Mouse (Mus musculus): ENCODE data around the gene Kat2b. TPM values are rescaled to one million over a fixed set of nuclear protein-coding genes. Genes with fewer than 3 reads are reported as not detected.
"Not testable (repeated sequence)": the region's sequence is repeated elsewhere in the genome, so short reads cannot be mapped to it uniquely, and the experiment has no call there.

The Kat2b gene
- total RNA-seq (2022): 10 to 100 TPM; 15.4 to 29.7 (median 19.8) TPM

DNA sequence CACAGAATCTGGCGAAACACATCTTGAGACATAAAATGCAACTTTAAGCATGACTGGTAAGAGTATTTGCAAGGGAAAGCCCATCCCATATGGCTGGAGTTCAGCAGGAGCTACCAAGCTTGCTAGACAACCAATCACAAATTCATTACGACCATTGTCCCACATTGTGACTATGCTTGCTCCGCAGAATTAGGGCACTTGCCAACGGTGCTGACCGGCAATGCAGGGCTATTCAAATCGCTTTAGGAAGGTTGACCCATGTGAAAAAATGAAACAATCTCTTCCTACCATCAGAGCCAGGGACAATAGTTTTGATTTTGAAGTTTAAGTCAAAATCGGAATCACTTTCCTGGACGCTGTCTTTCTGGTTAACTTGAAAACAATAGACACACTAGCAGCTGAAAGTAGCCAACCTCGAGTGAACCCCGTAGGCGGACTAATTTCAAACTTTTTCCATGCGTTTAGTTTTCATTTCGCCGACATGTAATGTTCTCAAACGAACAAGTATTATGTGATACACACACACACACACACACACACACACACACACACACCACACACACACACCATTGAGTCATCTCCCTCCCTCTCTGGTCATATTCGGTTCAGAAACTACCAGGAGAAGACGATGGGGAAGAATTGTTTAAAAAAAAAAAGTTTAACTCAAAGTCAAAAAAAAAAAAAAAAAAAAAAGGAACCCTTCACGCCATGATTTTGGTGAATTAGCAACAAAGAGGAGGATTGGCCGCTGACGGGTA lies at the start of gene Kat2b:
Gene Kat2b, plus strand, starts transcription at position 701 of the 758 bp plus-strand sequence.
- DNase-seq (ENCODE audit: low spot score in 2 of 2): peak in 1 of 2 experiments; percentile 24

DNA sequence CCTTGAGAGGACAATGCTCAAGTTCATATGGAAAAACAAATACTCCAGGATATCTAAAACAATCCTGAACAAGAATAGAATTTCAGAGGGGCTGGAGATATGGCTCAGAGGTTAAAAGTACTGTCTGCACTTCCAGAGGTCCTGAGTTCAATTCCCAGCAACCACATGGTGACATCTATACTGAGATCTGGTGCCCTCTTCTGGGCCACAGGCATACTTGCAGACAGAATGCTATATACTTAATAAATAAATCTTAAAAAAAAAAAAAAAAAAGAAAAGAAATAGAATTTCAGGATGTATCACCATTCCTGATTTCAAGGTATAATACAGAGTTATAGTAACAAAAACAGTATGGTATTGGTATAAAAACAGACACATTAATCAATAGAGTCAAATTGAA lies 47.3 kb upstream of the Kat2b start:
- no peak for DNase-seq (ENCODE audit: low spot score in 2 of 2)

DNA sequence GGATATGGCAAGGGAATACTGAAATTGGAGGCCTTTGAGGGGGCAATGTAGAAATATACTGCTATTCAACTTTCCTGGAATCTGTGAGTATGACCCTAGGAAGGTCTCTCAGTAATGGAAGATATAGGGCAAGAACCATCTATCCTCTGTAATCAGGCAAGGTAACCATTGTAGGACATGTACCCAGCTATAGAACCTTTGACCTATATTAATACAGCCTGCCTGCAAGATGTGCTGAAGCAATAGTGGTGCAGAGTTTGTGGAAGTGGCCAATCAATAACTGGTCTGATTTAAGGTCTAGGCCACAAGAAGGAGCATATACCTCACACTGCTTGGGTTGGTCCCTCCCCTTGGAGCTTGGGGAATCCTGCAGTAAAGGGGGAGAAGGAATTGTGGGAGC lies 46.2 kb upstream of the Kat2b start:
- DNase-seq (ENCODE audit: low spot score in 2 of 2): no peak

DNA sequence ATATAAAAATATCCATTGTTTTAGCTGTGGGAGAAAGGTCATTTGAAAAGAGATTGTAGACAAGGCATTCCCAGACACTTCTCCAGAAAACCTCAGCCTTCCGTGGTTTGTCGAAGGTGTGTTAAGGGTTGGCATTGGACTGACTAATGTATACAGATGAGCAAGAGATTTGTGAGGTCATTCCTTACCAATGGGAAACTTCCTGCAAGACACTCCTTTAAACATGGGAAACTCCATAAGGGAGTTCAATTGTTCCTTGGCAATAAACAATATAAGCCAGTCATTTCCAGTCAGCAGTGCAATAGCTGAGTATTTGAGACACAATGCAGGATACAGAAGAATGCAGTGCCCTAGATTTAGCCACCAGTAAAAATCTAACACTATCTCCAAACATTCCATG lies 38.6 kb upstream of the Kat2b start:
- no peak for DNase-seq (ENCODE audit: low spot score in 2 of 2)

DNA sequence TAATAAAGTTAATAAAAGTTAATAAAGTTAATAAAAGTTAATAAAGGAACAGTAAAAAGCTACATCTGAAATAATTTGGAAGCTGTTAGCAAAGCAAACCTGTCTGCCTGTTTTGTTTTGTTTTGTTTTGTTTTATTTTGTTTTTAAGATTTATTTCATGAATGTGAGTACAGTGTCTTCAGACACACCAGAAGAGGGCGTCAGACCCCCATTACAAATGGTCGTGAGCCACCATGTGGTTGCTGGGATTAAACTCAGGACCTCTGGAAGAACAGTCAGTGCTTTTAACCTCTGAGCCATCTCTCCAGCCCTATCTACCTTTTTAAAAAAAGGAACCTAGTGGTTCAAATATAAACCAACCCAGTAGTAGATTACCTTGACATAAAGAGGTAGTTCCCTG lies 35.5 kb upstream of the Kat2b start:
- no peak for DNase-seq (ENCODE audit: low spot score in 2 of 2)

DNA sequence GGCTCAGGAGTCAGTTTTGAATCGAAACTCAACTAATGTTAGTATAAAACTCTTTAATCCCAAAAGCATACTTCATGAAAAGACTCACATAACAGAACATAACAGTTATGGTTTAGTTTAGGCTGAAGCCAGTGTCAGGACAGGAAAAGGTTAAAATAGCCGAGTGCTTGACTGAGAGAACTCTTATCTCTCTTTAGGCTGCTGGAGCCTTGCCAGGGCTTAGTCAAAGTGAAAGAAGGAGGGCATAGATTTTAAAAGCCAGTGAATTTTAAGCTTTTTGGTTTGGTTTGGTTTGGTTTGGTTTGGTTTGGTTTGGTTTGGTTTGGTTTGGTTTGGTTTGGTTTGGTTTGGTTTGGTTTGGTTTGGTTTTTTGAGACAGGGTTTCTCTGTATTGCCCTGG lies 34.2 kb upstream of the Kat2b start:
- no peak for DNase-seq (ENCODE audit: low spot score in 2 of 2)

DNA sequence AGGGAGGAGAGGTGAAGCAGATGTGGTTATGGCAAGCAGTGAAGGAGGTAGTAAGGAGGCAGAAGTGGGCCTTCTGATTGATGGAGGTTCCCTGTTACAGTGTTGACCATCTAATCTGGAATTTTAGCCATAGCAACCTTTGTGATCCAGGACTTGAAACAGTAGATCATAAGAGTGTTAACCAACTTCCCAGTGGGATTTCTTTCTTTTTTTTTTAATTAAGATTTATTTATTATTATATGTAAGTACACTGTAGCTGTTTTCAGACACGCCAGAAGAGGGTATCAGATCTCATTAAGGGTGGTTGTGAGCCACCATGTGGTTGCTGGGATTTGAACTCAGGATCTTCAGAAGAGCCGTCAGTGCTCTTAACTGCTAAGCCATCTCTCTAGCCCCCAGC lies 27.3 kb upstream of the Kat2b start, which contains the start of gene Pp2d1:
Gene Pp2d1, minus strand, starts transcription at position 101 of the 400 bp plus-strand sequence.
- not testable (repeated sequence) for DNase-seq (ENCODE audit: low spot score in 2 of 2)

DNA sequence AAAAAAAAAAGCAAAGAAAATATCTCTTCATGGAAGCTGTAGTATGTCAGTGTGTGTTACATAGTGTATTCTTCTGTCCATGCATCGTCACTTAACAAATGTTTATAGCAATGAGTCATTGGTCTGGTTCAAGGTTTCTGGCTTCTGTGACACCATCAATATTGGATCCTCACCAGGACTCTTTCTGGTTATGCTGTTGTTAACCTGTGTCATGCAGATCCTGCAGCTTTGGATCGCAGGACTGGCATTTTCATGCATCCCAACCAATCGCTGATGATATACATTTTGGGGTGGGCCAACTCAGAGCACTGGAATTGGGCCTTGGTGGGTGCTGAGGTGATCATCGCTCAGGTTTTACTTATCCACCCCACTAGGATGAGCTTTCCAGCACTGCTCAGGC lies 24.1 kb upstream of the Kat2b start:
- DNase-seq (ENCODE audit: low spot score in 2 of 2): no peak

DNA sequence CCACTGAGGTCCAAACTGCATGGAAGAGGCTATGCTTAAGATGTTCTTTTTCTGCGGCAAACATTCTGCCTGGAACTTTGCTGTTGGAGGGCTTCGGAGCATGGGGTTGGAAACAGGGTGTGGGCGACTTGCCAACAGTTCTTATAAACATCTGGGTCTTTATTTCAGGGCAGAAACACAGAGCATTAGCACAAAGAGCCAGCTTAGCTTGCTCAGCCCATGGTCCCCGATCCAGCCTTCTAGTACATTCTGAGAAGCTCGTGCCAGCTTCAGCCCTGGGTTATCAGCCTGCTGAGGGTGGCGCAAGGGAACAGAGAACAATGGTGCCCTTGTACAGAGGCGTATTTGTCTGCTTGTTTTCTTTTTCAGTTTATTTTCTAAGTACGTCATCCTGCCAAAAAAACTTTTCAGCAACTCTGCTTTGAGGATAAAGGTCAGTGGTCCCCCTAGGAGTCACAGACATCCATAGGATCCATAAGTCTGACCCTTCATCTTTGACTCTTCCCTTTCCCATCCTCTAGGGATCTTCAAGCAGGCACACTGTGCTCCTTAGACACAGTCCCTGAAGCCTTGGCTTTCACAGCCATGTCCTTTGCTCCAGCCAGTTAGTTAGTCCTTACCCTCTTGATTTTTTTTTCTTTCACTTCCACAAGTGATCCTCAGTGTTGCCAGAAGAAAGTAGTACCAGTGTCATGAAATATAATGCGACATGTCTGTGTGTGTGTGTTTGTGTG lies 22.9 kb upstream of the Kat2b start:
- DNase-seq (ENCODE audit: low spot score in 2 of 2): peak; percentile 48 to 62

DNA sequence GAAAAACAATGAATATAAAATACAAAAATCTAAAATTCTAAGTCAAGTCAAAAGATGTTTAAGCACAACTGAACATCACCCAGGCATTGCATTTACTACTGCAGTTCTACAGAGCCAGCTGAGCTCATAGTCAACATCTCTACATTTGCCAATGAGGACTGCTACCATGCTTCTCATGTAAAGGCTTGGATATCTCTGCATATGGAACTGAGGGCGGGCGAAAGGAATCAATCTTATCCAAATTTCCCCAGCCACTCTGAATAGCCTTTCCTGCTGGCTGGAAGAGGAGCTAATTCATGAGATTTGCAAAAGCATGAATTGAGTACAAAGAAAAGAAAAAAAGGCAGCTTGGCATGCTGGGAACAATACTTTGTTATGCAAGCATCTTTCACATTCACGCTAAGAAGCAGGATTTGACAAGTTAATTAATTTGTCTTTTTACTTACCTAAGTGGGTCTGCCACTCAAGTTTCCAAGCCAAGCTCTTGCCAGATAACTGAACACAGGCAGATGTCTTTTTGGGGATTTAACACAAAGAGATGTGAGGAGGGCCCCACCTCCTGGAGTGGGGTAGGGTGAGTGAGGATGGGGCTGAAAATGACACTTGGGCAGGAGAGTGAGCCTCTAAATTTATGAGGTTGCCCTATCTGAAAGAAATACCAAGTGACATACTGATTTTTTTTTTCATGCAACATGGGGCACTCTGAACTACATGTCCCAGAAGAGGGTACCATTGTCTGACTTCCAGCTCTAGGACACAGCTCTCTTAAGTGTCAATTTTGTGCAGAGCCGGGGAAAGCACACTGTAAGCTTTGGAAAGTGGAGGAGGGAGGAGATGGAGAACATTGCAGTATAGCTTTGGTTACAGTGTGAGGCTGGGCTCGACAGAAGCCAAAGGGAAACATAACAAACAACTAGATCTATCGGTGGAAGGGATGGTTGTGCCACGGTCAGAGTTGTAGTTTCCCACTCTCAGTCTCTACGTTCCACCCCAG lies 15.1 kb upstream of the Kat2b start:
- no peak for DNase-seq (ENCODE audit: low spot score in 2 of 2)

DNA sequence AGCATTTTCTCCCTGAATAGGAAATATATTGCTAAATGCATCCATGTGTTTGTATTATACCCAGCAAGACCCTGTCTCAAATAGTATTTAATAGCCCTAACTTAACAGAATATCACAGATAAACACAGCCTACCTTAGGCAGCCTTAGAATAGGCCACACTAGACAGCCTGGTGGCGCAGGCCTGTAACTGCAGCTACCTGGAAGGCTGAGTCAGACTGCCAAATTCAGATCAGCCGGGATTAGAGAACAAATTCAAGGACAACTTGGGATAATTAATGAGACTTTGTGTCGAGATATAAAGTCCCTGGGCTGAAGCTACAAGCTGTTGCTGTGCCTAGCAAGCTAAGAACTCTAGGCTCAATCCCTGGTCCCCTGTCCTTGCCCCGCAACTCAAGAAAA lies 12.6 kb upstream of the Kat2b start:
- DNase-seq (ENCODE audit: low spot score in 2 of 2): no peak

DNA sequence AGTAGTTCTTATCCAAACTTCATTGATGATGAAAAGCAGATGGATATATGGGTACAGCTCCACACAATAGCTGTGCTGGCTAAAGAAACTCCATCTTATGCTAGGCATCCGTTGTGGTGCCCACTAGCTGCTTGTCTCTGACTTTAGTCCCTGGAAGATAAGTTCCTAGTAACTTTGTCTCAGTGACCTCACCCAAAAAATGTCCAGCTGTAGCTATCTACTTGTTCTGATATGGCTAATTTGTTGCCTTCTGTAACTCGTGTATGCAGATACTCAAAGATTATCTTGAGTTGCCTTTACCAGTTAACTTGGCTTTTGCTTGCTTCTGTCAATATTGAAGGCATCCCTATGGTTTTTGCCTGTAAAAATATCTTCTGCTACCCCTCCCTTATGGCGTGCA lies 11.8 kb upstream of the Kat2b start:
- DNase-seq (ENCODE audit: low spot score in 2 of 2): no peak

DNA sequence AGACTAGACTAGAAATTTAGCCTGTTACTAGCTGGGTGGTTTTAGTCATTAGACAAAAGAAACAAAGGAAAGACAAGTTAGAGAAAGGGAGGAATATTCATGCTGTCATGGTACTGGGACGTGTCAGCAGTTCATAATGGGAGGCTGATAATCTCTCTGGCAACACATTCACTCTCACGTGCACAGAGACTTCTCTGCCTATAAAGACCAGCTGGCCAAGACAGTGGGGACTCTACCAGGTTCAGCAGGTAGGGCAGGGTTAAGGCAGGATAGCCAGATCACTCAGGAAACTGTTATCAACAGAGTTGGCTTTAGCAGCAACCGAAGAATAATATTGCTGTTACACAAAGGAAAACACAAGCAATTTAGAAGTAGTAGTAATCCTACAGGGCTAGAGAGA lies 9.2 kb upstream of the Kat2b start:
- DNase-seq (ENCODE audit: low spot score in 2 of 2): no peak

DNA sequence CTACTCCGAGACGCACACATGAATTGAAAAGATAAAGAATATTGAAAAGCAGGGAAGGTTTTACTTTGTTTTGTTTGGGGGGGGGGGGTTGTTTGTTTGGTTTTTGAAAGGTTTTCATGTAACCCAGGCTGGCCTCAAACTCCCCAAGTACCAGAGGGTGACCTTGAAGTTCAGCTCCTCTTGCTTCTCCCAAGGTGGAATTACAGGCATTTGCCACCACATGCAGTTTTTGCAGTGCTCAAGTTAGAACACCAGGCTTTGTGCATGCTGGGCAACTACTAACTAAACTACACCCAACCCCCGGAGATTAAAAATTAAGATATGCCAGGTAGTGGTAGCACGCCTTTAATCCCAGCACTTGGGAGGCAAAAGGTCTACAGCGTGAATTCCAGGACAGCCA lies 7.0 kb upstream of the Kat2b start:
- DNase-seq (ENCODE audit: low spot score in 2 of 2): no peak

DNA sequence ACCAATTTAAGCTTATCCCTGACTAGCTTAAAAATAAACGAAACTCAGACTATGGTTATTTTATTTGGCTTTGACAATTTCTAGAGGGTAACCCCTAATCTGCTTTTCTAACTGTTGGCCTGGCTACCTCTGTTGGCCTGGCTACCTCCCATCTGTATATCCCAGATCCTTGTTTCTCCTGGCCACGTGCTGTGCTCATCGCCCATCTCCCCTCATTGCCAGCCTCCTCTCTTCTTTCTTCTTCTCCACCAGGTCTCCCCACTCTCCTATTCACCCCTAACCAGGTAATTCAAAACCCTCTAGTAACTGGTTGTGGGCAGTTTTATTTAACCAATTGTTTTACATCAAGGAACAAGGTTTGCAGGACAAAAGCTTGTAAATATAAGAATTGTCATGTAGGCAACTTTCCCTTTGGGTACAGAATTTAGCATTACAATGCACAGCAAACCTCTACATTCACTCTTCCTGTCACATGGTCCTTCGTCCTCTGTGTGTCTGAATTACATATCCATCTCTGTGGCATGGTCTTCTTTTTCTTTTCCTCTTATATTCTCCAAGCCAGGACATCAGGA lies 5.1 kb upstream of the Kat2b start:
- DNase-seq (ENCODE audit: low spot score in 2 of 2): no peak

DNA sequence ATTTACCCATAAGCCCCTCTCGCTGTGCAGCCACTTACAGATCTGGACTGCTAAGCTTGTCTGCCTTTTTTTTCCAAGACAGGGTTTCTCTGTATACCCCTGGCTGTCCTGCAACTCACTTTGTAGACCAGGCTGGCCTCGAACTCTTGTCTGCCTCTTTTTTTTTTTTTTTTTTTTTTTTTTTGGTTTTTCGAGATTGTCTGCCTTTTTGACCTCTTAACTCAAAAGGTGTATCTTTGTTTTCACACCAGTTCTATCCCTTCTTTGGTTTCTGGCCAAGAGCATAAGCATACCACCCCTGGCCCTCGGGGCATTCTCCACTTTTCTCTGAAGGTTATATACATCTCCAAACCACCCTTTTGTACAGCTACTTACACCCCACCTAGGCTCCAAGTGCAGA lies 1.8 kb upstream of the Kat2b start:
- DNase-seq (ENCODE audit: low spot score in 2 of 2): no peak

DNA sequence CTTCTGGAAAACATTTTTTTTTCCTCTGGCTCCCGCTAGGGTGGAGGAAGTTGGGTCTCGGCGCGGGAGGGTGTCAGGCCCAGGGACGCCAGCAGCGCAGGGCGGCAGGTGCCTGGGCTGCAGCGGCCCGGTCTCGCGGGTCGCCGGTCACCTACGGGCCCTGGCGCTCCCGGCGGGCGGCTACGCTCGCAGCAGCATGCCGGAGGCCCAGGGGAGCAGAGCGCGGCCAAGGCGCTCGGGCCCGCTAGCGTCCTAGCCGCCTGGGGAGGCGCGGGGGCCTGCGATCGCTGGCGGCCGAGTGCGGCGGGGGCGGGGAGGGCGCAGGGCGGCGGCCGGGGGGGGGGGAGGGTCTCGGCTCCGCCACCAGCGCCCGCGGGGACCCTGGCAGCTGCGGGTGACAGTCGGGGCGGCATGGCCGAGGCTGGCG lies 271 bp downstream of the Kat2b start:
- DNase-seq (ENCODE audit: low spot score in 2 of 2): peak; percentile 23 to 40

DNA sequence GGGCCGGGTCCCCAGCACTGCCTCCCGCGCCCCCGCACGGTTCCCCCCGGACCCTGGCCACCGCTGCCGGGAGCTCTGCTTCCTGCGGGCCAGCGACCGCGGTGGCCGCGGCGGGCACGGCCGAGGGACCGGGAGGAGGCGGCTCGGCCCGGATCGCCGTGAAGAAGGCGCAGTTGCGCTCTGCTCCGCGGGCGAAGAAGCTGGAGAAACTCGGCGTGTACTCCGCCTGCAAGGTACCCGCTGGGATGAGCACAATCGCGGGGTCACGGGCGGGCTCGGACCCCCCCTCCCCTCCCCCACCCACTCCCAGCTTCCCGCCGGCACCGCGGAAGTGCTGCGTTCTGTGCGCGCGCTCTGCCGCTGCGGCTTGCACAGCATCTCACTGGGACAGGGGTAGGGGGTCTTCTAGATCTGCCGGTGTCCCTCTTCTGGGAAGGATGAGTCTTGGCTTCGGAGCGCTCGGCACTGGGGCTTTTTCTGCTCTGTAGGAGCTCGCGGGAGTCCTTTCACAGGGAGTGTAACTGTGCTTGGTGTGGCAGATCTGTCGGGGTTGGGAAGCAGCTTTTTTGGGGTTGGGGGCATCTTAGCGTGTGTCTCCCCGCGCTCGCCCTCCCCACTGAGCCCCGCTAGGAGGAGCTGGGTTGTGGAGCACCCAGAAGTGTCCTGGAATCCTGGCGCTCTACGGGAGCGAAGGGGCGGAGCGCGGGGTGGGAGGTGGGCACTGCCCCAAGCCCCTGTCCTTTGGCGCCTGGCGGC lies 863 bp downstream of the Kat2b start:
- DNase-seq (ENCODE audit: low spot score in 2 of 2): peak in 1 of 2 experiments; percentile 17

DNA sequence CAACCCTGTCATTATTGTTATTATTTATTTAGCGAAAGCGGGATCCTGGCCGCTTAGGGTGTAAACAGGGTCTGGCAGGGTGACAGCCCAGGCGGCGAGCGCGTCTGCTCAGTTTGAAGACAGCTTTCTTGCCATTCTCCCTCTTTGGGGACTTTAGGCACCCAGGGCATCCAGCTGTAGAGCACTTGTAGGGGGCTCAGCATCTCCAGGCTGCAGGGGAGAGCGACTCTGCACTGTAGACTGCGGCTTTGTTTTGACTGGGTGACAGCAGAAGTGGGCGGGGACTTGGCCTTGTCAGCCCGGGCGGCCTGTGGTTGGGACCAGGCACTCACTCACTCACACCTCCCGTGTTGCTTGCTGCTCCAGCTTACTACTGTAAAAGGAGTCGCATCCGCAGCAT lies 1.5 kb downstream of the Kat2b start:
- peak; percentile 57 to 58 for DNase-seq (ENCODE audit: low spot score in 2 of 2)

DNA sequence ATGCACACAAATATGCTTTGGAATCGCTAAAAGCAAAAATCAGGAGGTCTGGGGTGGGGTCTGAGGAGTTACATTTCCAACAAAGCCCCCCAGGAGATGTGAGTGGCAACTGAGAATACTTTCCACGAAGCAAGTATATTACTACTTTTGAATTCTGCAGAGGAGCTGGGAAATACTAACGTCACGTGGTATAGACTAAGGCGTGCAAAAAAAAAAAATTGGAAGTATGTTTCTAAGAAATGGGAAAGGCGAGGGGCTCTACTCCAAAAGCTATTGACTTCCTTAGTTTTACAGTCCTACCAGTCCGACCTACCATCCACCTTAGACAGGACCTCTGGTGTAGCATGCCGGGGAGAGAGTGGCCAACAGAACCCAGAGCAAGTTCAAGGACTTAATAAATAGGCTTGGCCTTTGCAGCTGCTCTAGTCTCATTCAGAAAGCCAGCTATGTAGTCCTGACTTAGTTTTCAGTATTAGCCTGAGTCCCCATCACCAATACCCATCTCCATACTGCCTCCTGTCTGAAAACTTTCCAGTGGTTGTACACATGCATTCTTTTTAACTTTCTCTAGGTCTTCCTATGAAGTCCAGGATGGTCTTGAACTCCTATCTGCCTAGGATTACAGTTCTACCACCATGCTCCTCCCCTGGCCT lies 2.2 kb downstream of the Kat2b start:
- DNase-seq (ENCODE audit: low spot score in 2 of 2): no peak

Data from layer of hippocampus, adult 8-10 months (tissue).